Mouse (Mus musculus) liver, embryonic 14.5 days (tissue): ENCODE measurements around the gene AA986860.

Experiments used
- CTCF ChIP-seq: IDR thresholded peaks from 2 replicates; pipeline ENCODE4 v1.5.1; 2016; ENCODE audit warnings: antibody characterized with exemption, low read depth, control low read depth
- EP300 ChIP-seq: IDR thresholded peaks from 2 replicates; pipeline ENCODE4 v1.6.1; 2016; ENCODE audit warnings: antibody characterized with exemption, low read depth

DNA sequence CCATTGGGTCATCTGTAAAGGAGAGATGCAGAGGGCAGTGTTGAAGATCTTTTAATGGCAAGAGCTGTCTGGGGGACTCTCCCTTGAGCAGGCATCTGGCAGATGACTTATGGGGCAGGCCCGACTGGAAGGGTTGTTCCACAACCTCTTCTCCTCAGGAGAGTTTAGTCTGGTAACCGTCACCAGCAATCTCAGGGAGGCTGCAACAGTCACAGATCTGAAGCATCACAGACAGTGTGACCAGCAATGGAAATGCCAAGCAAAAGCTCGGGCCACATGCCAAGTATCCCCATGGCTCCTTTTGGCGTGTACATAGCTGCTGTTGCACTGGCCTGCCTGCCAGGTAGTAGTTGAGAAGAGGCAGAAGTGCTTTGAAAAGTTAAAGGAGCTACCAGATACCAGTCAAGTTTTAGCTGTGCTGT is 8.5 kb downstream of the AA986860 start:
- TF ChIP-seq CTCF = no peak
- no peak for TF ChIP-seq EP300
